In the genomic region with DNA sequence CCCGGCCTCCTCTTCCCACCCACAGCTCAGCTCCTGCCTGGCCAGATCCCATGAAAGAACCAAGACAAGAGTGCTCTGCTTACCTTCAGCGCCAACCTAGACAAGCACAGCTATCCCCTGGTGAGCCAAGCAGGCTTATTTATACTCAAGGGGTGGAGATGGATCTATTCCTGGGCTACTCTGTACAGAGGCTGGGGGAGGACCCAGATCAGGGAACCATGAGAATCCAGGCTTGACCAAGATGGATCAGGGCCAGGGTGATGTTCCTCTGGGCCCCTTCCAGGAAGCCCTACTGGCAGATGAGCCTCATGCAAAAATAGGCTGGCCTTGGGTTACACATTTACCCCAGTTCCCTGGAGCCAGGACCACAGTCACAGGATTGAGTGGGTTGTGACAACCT, we compare ENCODE assay signal across 9 mouse cellular contexts. TPM values are rescaled to one million over a fixed set of nuclear protein-coding genes. Genes with fewer than 3 reads are reported as not detected.
A peak's percentile ranks its signal among the peaks of the same experiment; 100 is the strongest.
DNase-seq lines count a peak whose midpoint lies in the region; ATAC-seq lines count a peak whose summit lies in the region.
"Had no signal": no experiment of that assay in that cellular context is flagged by ENCODE, and none has a peak within 500 bp of the region (broad histone marks: within the 10 kb centered on the region; RNA-seq: fewer than 3 reads in every experiment).

Gene Agt, minus strand, starts transcription at position 114 of the 400 bp plus-strand sequence.

- no peaks in the 10 kb centered on the region for H3K9me3 ChIP-seq in hindbrain, embryonic 16.5 days (ENCODE audit: control insufficient read depth, low read length)
- no peaks in the 10 kb centered on the region for H3K9me3 ChIP-seq in hindbrain, embryonic 11.5 days (ENCODE audit: control insufficient read depth, low read length)

- no peak; the same call in 1 of the 2 replicates for ATAC-seq in hindbrain, embryonic 16.5 days
- ATAC-seq in hindbrain, embryonic 11.5 days (ENCODE audit: low FRiP score), result no peak
- ATAC-seq in inflammation-experienced regulatory T-cells, adult 6 months, result no peak
- no peak for ATAC-seq in monocyte, adult 5-6 weeks (replicated peaks; ENCODE audit: insufficient number of reproducible peaks, low FRiP score, low TSS enrichment, poor library complexity, severe bottlenecking)

- no peak within 1 kb of the TSS for H3K9ac ChIP-seq in hindbrain, embryonic 16.5 days (ENCODE audit: low read depth, low read length)
- H3K9ac ChIP-seq in hindbrain, embryonic 11.5 days (ENCODE audit: low read depth, low read length), result no peak within 1 kb of the TSS

- no peak within 1 kb of the TSS for H3K27ac ChIP-seq in hindbrain, embryonic 16.5 days (ENCODE audit: low read depth, low read length)
- no peak within 1 kb of the TSS for H3K27ac ChIP-seq in hindbrain, embryonic 11.5 days (ENCODE audit: low read depth, low read length)

- whole genome bisulfite sequencing in hindbrain, embryonic 16.5 days, result 84% methylated on average over 2 of the region's 2 CpGs
- WGBS in hindbrain, embryonic 11.5 days, result 76% methylated on average over 2 of the region's 2 CpGs
- WGBS in large intestine, adult 2 months, result 39% methylated on average over 2 of the region's 2 CpGs

- DNase-seq in hindbrain, embryonic 11.5 days (ENCODE audit: low spot score), result no peak
- DNase-seq in adrenal gland, postnatal 36 days, result peak; percentile 60 to 67
- DNase-seq in gastrocnemius, postnatal 4 days (ENCODE audit: low spot score in 2 of 2), result peak in 1 of 2 experiments; percentile 47
- DNase-seq in large intestine, adult 2 months (ENCODE audit: low read depth, low spot score), result no peak
- DNase-seq in lung, postnatal 25 days (ENCODE audit: low spot score), result peak; percentile 16

- H3K36me3 ChIP-seq in hindbrain, embryonic 16.5 days (ENCODE audit: control insufficient read depth, insufficient read depth, low read length), result no peaks in the 10 kb centered on the region
- no peaks in the 10 kb centered on the region for H3K36me3 ChIP-seq in hindbrain, embryonic 11.5 days (ENCODE audit: control insufficient read depth, insufficient read depth, low read length)

- no peaks in the 10 kb centered on the region for H3K27me3 ChIP-seq in hindbrain, embryonic 16.5 days (replicated peaks; ENCODE audit: control insufficient read depth, insufficient read depth, low read length)
- H3K27me3 ChIP-seq in hindbrain, embryonic 11.5 days (ENCODE audit: control insufficient read depth, insufficient read depth, low read length), result no peaks in the 10 kb centered on the region

- no peak within 1 kb of the TSS for H3K4me2 ChIP-seq in hindbrain, embryonic 16.5 days (ENCODE audit: low read length)
- H3K4me2 ChIP-seq in hindbrain, embryonic 11.5 days (replicated peaks; ENCODE audit: low read depth, low read length), result no peak within 1 kb of the TSS

- H3K4me1 ChIP-seq in hindbrain, embryonic 16.5 days (ENCODE audit: control insufficient read depth, insufficient read depth, low read depth, low read length), result peaks cover 9% of the 10 kb centered on the region
- no peaks in the 10 kb centered on the region for H3K4me1 ChIP-seq in hindbrain, embryonic 11.5 days (replicated peaks; ENCODE audit: control insufficient read depth, insufficient read depth, low read length)

- no peak within 1 kb of the TSS for H3K4me3 ChIP-seq in hindbrain, embryonic 16.5 days (ENCODE audit: low read length)
- no peak within 1 kb of the TSS for H3K4me3 ChIP-seq in hindbrain, embryonic 11.5 days (ENCODE audit: low read depth, low read length)

RNA-seq across cellular contexts. Expression of gene Agt, which starts in this region (rescaled TPM):
- polyA plus RNA-seq in hindbrain, embryonic 16.5 days (2015; fragmentation: Nextera tagmentation; extraction: Ambion mirVana), result 2.7 and 10.9 TPM in 2 replicates
- 0.14 and 0.15 TPM in 2 replicates for polyA plus RNA-seq in hindbrain, embryonic 11.5 days (2014; fragmentation: Nextera tagmentation; extraction: Ambion mirVana)
- 1 to 10 TPM; 3.7 to 4.0 TPM for total RNA-seq in adrenal gland, postnatal 36 days (2021)
- 10 to 100 TPM; 28.5 to 37.1 TPM for total RNA-seq in gastrocnemius, postnatal 4 days (2021)
- polyA plus RNA-seq in large intestine, adult 2 months (2012; rRNA removed), result 17.9 and 25.2 TPM in 2 replicates
- polyA plus RNA-seq in inflammation-experienced regulatory T-cells, adult 6 months (2017; shearing (Covaris generic)), result not detected
- total RNA-seq in monocyte, adult 5-6 weeks (2017), result not detected in 3 replicates
- total RNA-seq: ES-E14 had no signal

Comparison
In these comparisons a context has a peak if more than half of its experiments do, and no peak if none do; other contexts are left out.
1. RNA of gene Agt (total RNA-seq): 28.5 to 37.1 TPM in gastrocnemius, postnatal 4 days; 3.7 to 4.0 TPM in adrenal gland, postnatal 36 days and not detected in monocyte, adult 5-6 weeks; every median in the first group is over 4 times any median in the second.
2. DNase-seq: peak in adrenal gland, postnatal 36 days (2 of 2) and lung, postnatal 25 days (single experiment); none in hindbrain, embryonic 11.5 days (single experiment) and large intestine, adult 2 months (single experiment).